Mouse (Mus musculus) c-Kit-positive CD71-negative TER-119-negative erythroid progenitor cells, embryonic 14.5 days (primary cell): ENCODE measurements at regions not wholly inside any gene's neighbourhood (a gene's known extent, or its start where the extent isn't known, plus 50 kb on each side); places are given as distances from the start of the nearest gene placed in this dataset.

Experiments used
- DNase-seq: peaks from one replicate; pipeline ENCODE4 v3.0.0-alpha.2; 2013; ENCODE audit warnings: low read depth

DNA sequence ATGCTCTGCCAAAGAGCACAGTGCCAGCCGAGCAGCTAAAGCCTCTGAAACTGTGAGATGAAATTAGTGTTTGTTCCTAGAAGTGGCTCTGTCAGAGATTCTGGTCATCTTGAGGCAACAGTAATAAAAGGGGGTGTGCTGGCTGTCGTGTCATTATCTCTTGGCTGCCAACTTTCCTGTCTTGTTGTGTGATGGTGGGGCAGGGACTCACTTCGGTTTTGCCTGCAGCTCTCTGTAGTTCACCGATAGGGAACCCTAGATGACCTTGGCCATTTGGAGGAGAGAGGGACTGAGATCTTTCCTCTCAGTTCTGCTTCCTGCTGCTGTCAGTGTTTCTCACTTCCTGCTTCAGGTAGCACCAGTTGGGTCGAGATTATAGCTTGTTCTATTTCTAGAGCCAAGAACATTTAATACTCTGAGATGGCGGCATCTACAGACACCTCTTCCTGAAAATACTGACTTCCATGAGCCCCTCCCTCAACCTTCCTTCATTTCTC lies 159.8 kb upstream of the Kbtbd8 start:
- DNase-seq, result no peak

DNA sequence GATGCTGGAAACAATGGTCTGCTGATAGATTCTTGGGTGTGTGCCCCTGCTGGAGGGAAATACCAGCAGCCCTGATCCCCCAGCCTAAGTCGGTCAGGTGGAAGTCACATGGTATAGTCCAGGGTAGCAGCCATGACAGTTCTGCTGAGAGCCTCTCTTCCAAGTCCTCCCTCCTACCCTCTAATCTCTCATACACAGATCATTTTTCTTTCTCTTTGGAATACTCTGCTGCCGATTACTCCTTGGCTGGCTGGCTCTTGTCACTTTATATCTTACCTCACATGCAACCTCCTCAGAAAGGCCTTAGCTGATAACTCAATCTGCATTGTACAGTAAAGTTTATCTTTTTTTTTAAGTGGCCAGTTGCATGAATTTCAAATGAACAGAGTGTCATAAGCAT lies 162.5 kb upstream of the Kbtbd8 start:
- no peak for DNase-seq

DNA sequence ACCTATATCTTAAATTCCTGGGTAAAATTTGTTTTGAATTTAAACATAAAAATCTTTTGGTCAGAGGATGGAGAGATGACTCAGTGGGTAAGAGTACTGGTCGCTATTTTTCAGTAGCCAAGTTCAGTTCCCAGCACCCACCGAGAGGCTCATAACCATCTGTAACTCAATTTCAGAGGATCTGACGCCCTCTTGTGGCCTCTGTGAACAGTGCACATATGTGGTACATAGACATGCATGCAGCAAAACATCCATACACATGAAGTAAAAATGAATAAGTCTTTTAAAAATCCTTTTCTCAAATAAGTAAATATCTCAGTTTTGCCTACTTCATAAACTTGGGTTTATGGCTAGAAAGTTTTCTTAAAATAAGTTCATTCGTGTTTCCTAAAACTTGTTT lies 163.4 kb upstream of the Kbtbd8 start:
- DNase-seq, result no peak

DNA sequence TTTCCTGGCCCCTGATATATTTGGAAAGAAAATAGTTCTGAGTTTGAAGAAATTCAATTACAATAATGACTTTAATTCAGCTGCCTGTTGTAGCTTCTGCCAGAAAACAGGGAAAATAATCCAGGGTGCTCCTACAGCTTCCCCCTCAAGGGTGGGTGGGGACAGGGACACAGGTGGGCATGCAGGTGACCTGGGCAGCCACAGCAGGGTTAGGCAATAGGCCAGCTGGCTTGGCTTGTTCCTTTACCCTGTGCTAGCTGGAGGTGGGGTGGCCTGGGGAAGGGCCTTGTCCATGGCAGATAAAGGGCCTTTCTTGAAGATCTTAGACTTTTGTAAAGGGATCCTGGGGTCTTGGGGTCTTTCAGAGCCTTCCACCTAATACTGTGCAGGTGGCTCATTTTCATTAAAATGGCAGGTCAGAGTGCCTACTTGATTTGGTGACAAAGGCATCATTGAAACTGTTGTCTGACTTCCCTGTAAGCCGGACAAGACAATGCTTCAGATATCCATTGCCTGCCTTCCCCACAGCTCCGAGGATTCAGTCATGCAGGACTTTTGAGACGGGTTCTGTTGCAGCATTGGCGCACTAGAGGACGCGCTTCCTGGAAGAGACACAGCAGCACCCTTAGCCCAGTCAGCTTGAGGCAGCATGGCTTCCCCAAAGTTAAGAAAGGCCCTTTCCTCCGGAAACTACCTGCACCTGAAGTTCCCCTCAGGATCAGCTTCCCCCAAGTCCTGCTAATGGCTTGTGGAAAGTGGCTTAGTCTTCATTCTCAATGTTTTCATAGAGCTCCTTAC lies 164.9 kb upstream of the Kbtbd8 start:
- no peak for DNase-seq

DNA sequence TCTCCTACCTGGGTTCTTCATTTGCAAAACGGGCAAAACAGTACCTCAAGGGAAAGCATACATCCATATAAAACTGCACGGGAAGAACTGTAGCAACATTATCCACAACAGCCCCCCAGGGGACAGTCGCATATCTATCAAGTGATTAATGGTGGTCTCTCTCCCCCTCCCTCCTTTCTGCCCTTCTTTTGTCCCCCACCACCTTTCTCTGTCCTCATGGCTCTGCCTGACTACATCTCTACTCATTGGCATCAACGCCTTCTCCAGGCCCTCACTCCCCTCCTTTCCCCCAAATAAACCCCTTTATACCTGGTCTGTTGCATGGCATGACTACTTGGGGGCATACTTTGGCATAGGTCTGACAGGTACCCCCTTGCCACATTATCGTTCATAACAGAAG lies 166.1 kb upstream of the Kbtbd8 start:
- DNase-seq, result no peak

DNA sequence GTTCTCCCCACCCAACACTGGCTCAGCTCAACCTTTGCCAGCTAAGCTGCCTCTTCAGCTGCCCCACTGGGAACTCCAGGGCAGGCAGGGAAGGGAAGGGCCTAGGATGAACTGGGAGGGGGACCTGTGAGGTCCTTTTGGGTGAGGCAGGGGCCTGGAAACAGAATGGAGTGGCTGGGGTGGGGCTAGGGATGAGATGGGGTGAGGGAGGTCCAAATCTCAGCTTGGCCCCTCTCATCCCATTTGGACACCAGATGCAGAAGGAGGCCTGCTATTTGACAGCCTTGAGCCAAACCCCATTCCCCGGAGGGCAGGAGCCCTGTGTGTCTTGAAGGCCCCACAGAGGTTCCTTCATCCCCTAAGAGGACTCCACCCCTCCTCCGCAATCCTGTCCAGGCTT lies 166.7 kb upstream of the Kbtbd8 start:
- no peak for DNase-seq

DNA sequence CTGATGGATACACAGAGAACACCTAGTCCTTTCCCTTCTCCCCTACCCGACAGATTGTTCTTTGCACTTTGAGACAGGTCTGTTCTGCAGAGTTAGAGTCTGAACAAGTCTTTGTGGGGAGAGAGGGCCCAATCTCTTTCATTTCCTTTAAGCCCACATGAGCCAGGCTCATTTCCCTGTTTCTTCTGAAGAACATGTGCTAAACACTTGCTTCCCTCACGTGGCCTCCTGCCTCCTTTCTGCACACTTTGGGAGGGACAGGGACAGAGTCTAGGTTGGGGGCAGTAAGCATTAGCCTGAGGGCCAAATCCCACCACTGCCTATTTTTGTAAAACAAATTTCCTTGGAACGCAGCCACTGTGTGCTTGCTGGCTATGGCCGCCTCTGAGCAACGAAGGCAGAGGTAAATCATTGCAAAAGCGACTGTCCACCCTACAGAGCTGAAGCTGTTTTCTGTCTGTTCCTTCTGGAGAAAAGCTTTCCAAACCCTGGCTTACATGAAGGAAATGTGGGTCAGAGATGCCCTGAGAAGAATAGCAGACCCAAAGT lies 170.6 kb upstream of the Kbtbd8 start:
- no peak for DNase-seq

DNA sequence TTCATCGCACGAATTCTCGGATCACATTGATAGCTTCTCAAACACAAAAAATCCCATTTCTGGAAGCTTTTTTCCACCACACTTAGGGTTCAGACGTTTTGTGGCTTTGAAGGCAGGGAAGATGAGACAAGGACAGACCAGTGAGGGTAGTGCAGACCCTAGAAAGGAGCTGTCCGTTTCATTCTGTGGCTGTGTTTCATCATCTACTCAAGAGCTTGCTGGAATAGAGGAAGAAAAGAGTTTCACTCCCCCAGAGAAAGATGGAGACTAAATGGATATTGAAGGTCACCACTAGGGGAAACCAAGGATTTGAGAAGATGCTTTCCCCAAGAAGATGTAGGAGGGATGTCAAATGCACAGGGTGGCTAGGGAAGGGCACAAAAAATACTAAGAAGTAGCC lies 171.3 kb upstream of the Kbtbd8 start:
- DNase-seq, result no peak

DNA sequence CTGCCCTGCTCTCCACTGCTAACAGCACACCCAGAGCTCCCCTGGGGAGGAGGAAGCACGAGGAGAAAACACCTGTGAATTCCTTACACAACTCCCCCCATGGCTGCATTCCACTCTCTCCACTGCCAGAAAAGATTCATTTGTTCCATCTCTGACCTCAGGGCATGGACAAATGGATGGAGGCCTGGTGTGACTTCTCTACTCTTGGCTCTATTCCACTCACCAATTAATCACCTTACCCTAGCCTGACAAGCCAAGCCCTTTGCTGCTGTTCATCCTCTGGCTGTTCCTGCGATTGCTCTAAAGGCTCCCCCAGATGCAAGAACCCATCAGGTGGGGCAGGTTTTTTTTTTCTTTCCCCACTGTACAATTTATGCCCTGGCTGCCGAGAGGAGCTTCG lies 172.8 kb upstream of the Kbtbd8 start:
- no peak for DNase-seq

DNA sequence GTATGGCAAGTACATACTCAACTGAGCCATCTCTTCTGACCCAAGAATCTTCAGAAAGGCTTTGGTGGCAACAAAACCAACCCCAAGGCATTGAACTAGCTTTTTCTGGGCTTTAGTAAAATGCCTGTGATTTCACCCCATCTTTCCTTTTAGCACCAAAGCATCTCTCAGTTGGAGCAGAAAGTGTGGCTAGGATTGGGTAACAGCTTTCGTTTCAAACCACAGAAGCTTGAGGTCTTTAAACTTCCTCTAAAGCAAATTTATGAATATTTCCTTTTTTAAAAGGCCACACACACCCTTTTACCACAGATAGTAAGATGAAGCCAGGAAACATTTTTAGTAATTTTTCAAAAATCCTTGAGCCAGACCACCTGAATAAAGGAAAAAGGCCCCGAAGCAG lies 178.1 kb upstream of the Kbtbd8 start:
- DNase-seq, result peak; percentile 16

DNA sequence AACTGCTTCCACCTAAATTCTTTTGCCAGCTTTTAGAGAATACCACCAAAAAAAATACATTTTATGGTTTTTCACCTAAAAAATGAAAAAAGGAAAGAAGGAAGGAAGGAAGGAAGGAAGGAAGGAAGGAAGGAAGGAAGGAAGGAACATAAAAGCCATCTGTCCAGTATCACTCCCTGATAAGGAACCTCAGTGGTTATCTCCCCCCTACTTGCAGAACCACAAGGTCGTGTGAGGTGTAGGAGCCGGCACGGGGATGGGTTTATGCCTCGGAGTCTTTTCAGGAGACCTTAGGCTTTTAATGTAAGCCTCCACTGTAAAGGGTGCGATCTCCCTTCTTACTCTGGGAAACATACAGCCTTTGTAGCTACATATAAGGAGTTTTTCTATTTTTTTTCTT lies 180.8 kb upstream of the Kbtbd8 start:
- no peak for DNase-seq

DNA sequence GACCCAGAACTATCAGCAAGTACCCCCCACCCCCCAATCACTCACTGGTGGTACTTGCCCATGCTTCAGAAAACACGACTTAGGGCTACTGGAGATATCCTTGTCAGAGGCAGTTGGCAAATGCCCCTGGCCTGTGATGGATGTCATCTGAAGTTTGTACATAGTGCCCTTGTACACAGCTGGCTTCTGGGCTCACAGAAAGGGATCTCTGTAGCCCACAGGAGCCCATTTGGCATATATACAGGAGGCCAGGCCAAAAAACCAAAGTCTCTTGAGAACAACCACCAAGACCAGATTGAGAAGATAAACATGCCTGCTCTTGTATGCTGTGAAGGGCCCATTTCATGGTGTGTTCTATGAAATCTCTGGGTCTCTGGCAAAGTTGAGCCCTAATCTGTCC lies 181.3 kb upstream of the Kbtbd8 start:
- no peak for DNase-seq

DNA sequence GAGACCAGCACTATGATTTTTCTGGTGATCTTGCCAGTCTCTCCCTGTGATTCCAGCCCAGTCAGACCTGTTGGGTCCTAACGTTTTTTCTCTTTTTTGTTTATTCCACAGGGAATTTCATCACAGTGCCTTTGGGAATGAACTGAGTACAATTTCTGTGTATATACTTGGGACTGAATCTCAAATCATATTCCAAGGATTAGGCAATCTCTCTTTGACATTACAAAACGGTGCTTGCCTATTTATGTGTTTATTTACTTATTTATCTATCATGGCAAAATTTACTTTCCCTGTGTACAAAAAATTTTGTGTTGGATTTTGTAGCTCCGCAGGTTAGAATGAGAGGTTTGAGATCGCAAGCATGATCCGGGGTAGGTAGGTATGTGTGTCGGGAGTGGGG lies 189.2 kb upstream of the Kbtbd8 start:
- DNase-seq, result no peak

DNA sequence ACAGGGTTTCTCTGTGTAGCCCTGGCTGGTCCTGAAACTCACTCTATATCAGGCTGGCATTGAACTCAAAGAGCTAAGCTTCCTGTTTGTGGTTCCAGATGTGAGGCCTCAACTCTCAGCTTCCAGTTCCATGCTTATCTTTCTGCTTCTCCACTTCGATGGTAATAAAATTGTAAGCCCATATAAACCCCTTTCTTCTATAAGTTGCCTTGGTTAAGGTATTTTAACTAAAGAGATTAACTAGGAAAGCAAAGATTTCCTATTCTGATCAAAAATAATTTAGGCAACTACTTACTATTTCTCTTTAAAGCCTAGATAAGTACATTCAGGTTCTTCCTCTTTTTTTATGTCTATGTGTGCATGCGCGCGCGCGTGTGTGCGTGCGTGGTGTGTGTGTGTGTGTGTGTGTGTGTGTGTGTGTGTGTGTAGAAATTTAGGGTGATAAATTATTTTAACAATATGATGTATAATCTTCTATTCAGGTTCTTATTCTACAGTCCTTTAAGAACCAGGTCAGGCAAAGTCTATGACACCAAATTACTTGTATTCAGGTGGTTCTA lies 190.3 kb upstream of the Kbtbd8 start:
- DNase-seq, result no peak

DNA sequence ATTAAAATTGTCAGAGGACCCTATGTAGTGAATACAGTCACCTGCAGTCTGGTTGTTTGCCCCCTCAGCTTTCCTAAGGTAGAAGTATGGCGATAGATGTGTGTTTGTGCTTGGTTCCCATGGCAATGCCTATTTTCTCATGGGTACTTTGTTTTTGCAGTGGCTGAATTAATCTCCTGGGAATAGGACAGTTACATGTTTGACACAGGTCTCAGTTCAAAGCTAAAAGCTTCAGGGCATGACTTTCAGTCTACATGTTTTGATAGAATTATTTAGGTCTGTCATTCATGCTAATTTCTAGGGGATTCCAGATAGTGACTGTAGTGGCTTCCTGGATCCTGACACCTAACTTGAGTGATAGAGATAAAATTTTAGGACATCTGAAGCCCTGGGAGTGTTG lies 191.6 kb upstream of the Kbtbd8 start:
- DNase-seq, result no peak

DNA sequence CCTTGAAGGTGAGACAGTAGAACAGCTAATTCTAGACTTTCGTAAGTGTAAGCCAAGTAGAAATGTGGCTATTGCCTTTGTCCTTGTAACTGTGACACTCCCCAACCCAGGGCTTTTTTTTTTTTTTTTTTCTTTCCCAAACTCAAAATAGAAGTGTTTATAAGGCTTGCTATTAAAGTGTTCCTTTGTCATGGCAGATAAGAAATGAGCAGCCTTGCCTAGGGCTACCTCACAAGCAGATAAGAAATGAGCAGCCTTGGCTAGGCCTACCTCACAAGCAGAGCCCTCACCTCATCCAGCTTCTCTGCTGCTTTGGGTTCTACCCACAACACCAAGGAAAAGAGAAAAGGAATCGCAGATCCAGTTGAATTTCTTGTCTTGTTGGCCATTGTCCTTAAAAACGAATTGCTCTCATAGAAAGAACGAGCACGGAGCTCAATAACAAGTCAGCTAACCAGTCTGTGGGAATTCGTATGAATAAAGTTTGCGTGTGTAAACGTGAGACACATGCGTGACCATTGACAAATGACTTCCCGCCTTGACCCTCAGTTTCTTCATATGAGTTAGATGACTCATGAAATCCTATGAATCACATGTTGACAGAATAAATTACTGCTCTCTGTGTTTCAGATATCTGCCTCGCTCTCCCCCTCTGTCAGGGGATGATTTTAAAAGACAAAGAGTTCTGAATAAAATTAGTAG lies 192.6 kb upstream of the Kbtbd8 start:
- DNase-seq, result no peak

DNA sequence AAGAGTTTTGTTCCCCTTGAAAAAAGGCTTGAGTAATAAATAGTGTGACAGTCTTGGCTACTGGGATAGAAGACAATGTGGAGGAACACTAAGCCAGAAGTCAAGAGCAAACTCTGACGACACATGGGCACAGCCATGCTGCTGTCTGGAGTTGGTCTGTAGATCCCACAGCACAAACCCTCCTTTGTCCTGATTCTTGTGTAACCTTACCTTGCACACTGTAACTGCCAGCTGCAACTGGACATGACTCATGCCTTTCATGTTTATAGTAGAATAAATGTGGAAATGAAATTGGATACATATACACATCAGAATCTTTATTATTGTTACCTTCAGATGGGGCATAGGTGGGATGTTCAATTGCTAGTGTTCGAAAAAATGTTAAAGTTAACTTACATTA lies 195.3 kb upstream of the Kbtbd8 start:
- no peak for DNase-seq

DNA sequence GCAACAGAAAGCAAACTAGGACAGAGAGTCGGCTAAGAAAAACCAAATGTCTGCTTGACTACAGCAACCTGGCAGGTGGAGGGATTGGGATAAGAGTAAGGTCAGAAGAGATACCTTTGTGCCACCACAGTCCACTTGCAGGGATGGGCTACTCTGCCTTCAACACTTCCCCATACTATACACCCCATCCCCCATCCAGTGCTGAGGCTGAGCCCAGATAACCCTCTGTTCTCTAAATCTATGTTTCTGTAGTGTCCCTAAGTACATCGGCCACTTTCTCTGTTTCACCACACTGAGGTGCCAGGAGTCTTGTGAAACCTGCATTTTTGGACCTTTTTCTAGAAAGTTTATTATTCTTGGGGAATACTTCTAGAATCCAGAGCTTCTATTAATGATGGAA lies 196.3 kb upstream of the Kbtbd8 start:
- no peak for DNase-seq

DNA sequence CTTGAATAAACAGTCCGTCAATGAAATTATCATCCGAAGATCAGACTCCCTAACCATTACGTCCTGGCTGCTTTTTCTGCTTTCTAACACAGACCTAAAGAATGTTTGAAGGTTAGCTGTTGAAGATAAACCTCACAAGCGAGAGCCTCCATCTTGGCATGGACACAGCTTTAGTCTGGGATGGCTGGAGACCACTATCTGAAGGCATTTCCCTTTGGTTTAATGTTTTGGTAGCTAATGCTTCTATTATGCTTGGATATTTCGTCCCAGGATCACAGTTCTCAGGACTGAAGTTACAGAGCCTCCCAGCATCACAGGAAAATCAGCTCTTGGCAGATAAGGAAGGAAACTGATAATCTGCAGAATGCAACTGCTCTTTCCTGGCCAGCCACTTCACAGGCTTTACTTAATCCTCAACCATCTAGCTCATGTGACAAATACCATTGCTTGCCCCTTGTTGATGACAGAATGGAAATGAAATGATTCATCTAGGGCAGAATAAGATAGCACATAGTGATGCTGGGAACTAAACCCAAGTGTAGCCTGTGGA lies 197.8 kb upstream of the Kbtbd8 start:
- DNase-seq, result no peak

DNA sequence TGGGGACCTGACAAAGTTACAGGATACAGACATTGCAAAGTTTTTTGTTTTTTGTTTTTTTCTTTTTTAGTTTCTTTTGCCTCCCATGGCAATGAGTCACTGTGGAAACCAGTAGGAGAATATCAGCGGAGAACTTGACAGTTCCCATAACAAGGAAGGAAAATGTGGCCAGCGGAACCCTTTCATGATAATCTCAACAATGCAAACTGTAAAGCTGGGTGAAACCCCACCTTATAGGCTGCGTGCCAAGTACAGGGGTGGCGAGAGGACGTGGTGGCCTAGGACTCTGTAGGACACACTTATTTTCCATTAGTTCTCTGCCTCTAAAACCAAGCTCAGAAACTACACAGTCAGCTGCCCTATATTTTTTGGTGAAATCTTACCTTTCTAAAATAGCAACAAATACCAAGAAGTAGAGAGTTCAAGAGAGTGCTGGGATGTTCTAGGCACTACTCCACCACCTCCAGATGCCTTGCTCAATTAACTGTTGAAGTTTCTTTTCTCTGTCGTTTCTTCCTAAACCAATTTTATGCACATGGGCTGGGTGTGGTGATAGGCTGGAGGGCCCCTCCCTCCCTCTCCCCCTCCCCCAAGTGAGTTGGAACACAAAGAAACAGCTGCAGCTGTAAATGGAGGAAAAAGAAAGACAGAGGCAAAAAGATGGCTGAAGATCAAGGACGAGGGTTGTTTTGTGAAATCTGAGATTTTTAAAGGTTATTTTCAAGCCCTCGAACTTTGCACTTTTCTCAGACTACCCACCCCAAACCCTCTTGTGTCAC lies 201.0 kb upstream of the Kbtbd8 start:
- DNase-seq, result peak; percentile 7

DNA sequence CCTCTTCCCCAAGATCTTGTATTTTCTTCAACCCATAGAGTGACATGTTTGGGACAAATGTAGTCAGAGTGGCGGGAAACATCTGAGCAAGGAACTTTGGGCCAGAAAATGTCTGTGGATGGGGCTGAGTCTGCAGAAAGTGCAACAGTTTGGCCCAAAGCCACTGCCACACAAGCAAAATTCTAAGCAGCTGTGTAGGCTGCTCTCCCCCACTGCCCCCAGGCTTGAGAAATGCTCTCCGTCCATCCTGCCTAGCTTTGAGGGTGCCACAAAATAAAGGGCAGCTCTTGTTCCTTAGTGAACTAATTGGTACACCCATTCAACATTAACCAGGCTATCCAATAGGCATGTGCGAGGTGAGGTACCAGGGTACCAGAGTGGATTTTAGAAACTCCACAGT lies 205.2 kb upstream of the Kbtbd8 start:
- no peak for DNase-seq

DNA sequence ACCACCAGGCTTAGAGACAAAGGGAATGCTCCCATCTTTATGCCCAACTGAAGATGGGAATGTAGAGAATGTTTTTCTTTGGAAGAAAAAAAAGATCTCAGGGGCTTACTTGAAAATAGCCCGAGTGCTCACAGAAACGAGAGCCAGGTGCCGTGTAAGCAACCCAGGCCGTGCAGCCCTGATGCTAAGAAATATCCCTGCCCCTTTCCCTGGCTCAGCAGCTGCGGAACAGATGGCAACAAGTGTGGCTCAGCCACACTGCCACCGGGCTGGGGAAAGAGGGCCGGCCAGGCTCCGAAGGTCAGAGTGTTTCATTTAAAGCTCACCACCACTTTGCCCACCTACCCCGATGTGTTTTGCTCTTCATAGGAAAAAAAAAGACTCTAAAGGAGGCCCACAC lies 205.7 kb upstream of the Kbtbd8 start:
- no peak for DNase-seq
